Mouse (Mus musculus): Measurements from ENCODE around the gene Mrgpra2a. TPM values are rescaled to one million over a fixed set of nuclear protein-coding genes. Genes with fewer than 3 reads are reported as not detected.
A peak's percentile ranks its signal among the peaks of the same experiment; 100 is the strongest.
"Not testable (repeated sequence)": the region's sequence is repeated elsewhere in the genome, so short reads cannot be mapped to it uniquely, and the experiment has no call there.

The Mrgpra2a gene
- total and polyA plus RNA-seq, 3 experiments: not detected

DNA sequence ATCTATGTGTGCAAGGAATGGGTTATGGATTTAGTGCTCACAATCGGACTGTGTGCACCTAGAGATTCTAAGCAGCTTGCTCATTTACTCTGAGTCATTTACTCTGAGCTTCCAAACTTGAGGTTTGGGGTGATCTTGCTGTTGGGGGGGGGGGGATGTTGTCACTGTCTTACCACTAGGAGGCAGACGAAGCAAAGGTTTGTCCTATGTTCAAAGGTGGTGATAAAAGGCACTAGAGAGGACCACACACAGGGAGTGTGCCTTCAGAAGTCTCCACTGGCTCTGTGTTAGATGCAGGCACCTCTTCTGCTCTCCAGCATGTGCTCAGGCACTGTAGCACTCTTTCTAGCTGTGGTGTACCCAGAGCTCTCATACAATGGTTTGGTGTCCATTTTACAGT lies 15.5 kb downstream of the Mrgpra2a start:
- H3K27ac ChIP-seq (ENCODE audit: control insufficient read depth, low read depth, low read length); H3K79me2 ChIP-seq (ENCODE audit: control insufficient read depth, insufficient read depth, low read length, poor library complexity); H3K27me3 ChIP-seq (ENCODE audit: control insufficient read depth in 1 of 2, insufficient read depth in 2 of 2, low read length in 2 of 2); DNase-seq (ENCODE audit: low read depth, low spot score); H3K9me3 ChIP-seq (replicated peaks; ENCODE audit: insufficient read depth, low read length); H3K9ac ChIP-seq (ENCODE audit: control insufficient read depth, low read depth, low read length, poor library complexity, severe bottlenecking); H3K36me3 ChIP-seq (ENCODE audit: control insufficient read depth in 1 of 2, insufficient read depth in 2 of 2, low read length in 2 of 2); H3K4me3 ChIP-seq (ENCODE audit: control insufficient read depth in 1 of 2, insufficient read depth in 1 of 2, low read depth in 2 of 2, low read length in 2 of 2); H3K4me1 ChIP-seq (ENCODE audit: control insufficient read depth in 1 of 2, insufficient read depth in 2 of 2, low read length in 2 of 2): not testable (repeated sequence)

GRCm38 (mm10) chr7:47427815-47428508 lies 24.0 kb downstream of the Mrgpra2a start:
- not testable (repeated sequence) for H3K4me1 ChIP-seq (ENCODE audit: control insufficient read depth in 1 of 2, insufficient read depth in 2 of 2, low read length in 2 of 2); H3K79me2 ChIP-seq (ENCODE audit: control insufficient read depth, insufficient read depth, low read length, poor library complexity); H3K4me3 ChIP-seq (ENCODE audit: control insufficient read depth in 1 of 2, insufficient read depth in 1 of 2, low read depth in 2 of 2, low read length in 2 of 2); H3K9ac ChIP-seq (ENCODE audit: control insufficient read depth, low read depth, low read length, poor library complexity, severe bottlenecking); H3K27me3 ChIP-seq (ENCODE audit: control insufficient read depth in 1 of 2, insufficient read depth in 2 of 2, low read length in 2 of 2); H3K27ac ChIP-seq (ENCODE audit: control insufficient read depth, low read depth, low read length); DNase-seq (ENCODE audit: low read depth, low spot score); H3K36me3 ChIP-seq (ENCODE audit: control insufficient read depth in 1 of 2, insufficient read depth in 2 of 2, low read length in 2 of 2); H3K9me3 ChIP-seq (replicated peaks; ENCODE audit: insufficient read depth, low read length)

DNA sequence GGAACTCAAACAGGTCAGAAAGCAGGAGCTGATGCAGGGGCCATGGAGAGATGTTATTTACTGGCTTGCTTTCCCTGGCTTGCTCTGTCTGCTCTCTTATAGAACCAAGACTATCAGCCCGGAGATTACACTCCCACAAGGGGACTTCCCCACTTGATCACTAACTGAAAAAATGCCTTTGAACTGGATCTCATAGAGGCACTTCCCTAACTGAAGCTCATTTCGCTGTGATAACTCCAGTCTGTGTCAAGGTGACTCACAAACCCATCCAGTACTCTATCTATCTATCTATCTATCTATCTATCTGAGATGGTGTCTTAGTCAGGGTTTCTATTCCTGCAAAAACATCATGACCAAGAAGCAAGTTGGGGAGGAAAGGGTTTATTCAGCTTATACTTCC lies 41.3 kb downstream of the Mrgpra2a start:
- DNase-seq (ENCODE audit: low read depth, low spot score): peak; percentile 64
- H3K4me3 ChIP-seq (ENCODE audit: control insufficient read depth in 1 of 2, insufficient read depth in 1 of 2, low read depth in 2 of 2, low read length in 2 of 2): peak overlapping the region in 1 of 2 experiments; percentile 1; a peak in 2 of 4 replicates
- peaks cover 12 to 14% of the 10 kb centered on the region in 2 experiments for H3K4me1 ChIP-seq (ENCODE audit: control insufficient read depth in 1 of 2, insufficient read depth in 2 of 2, low read length in 2 of 2)
- H3K9me3 ChIP-seq (replicated peaks; ENCODE audit: insufficient read depth, low read length): no peaks in the 10 kb centered on the region
- H3K36me3 ChIP-seq (ENCODE audit: control insufficient read depth in 1 of 2, insufficient read depth in 2 of 2, low read length in 2 of 2): peaks cover 0 to 19% of the 10 kb centered on the region in 2 experiments; a peak in 2 of 4 replicates
- H3K27me3 ChIP-seq (ENCODE audit: control insufficient read depth in 1 of 2, insufficient read depth in 2 of 2, low read length in 2 of 2): no peaks in the 10 kb centered on the region
- no peaks in the 10 kb centered on the region for H3K79me2 ChIP-seq (ENCODE audit: control insufficient read depth, insufficient read depth, low read length, poor library complexity)
- H3K27ac ChIP-seq (ENCODE audit: control insufficient read depth, low read depth, low read length): peak overlapping the region; percentile 83
- H3K9ac ChIP-seq (ENCODE audit: control insufficient read depth, low read depth, low read length, poor library complexity, severe bottlenecking): peak overlapping the region; percentile 14; the same call in 1 of the 2 replicates
- TF ChIP-seq GATA1 (IDR thresholded peaks at IDR 0.05; ENCODE audit: low read depth, low read length) (peak; percentile 67), POLR2AphosphoS2 (IDR thresholded peaks at IDR 0.05; ENCODE audit: low read length) (no peak), CTCF (IDR thresholded peaks at IDR 0.05 in 2 of 3, conservative IDR thresholded peaks at IDR 0.05 in 1 of 3; ENCODE audit: control insufficient read depth in 1 of 3, insufficient read depth in 1 of 3, low read depth in 2 of 3, low read length in 3 of 3, poor library complexity in 1 of 3, severe bottlenecking in 1 of 3) (no peak), TBP (IDR thresholded peaks at IDR 0.05; ENCODE audit: low read depth, low read length) (no peak), SMC3 (IDR thresholded peaks at IDR 0.05; ENCODE audit: low read depth, low read length) (no peak), ELF1 (IDR thresholded peaks at IDR 0.05; ENCODE audit: low read depth, low read length) (0 out of 2 replicates have a peak, but pooled peaks have one; percentile 7), ZKSCAN1 (IDR thresholded peaks at IDR 0.05; ENCODE audit: low read depth, low read length) (no peak), MAZ (IDR thresholded peaks at IDR 0.05; ENCODE audit: low read depth, low read length) (no peak), RCOR1 (IDR thresholded peaks at IDR 0.05; ENCODE audit: low read depth, low read length) (no peak), RAD21 (IDR thresholded peaks at IDR 0.05; ENCODE audit: low read depth, low read length) (no peak), EP300 (IDR thresholded peaks at IDR 0.05; ENCODE audit: low read depth in 1 of 2, low read length in 2 of 2) (peak; percentile 74 to 78), USF2 (IDR thresholded peaks at IDR 0.05; ENCODE audit: borderline replicate concordance in 1 of 2, insufficient read depth in 1 of 2, low read depth in 1 of 2, low read length in 2 of 2) (no peak), CHD1 (IDR thresholded peaks at IDR 0.05; ENCODE audit: low read depth, low read length) (no peak), SIN3A (IDR thresholded peaks at IDR 0.05; ENCODE audit: low read length) (peak; percentile 24; the same call in 1 of the 2 replicates), E2F4 (IDR thresholded peaks at IDR 0.05; ENCODE audit: borderline replicate concordance, low read depth, low read length) (no peak), USF1 (IDR thresholded peaks at IDR 0.05; ENCODE audit: low read depth, low read length) (no peak), TCF12 (IDR thresholded peaks at IDR 0.05; ENCODE audit: low read depth, low read length) (peak; percentile 50), KAT2A (conservative IDR thresholded peaks at IDR 0.05; ENCODE audit: low read depth, low read length) (no peak), ZNF384 (IDR thresholded peaks at IDR 0.05; ENCODE audit: low read depth, low read length) (no peak), UBTF (IDR thresholded peaks at IDR 0.05; ENCODE audit: borderline replicate concordance, insufficient read depth, low read depth, low read length) (no peak), NRF1 (IDR thresholded peaks at IDR 0.05; ENCODE audit: insufficient read depth, low read depth, low read length, poor library complexity, severe bottlenecking) (no peak), MAFK (IDR thresholded peaks at IDR 0.05; ENCODE audit: borderline replicate concordance, low read depth, low read length) (no peak), MAX (IDR thresholded peaks at IDR 0.05; ENCODE audit: low read length) (no peak), MXI1 (IDR thresholded peaks at IDR 0.05; ENCODE audit: low read depth, low read length) (0 out of 2 replicates have a peak, but pooled peaks have one; percentile 16), NELFE (IDR thresholded peaks at IDR 0.05; ENCODE audit: low read depth, low read length) (no peak)
